Mouse (Mus musculus): ENCODE results near the gene Hipk4. TPM values are rescaled to one million over a fixed set of nuclear protein-coding genes. Genes with fewer than 3 reads are reported as not detected.

Hipk4 gene
- total RNA-seq, 2 experiments from 2014 or later = 0.05 TPM; not detected in 1

DNA sequence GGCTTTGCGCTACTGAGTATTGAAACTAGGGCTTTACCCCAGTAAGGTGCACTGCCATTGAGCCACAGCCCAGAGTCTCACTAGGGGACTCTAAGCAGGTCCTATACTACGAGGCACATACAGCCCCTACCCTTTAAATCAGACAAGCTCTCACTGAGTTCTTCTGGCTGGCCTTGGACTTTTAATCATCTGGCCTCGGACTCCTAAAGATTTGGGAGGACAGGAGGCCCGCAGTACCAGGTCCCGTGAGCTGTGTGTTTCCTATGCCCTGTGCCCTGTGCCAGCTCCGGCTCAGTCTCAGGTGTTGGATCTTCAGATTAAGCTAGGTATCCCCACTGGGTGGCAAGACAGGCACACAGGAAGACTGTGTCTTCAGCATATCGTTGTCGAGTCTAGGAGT is 14.9 kb downstream of the Hipk4 start:
- no peak for ATAC-seq (replicated peaks; ENCODE audit: poor library complexity, severe bottlenecking)

DNA sequence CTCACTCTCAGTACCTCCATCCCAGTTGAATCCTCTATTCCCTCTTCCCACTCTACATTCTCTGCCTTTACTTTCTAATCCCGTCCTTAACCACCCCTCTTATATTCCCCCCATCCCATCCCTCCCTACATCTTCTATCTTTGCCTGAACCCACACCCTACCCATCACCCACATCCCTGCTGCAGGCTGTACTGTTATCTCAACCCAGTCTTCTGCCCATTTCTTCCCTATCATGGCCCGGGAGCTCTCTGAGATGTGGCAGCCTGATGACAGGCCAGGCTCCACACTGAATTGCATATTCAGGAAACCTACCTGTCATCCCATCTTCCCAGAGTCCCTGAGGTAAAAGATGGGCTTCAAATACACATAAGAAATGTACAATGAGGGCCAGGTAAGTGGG is 15.7 kb downstream of the Hipk4 start:
- no peak for ATAC-seq (replicated peaks; ENCODE audit: poor library complexity, severe bottlenecking)

- no peak for ATAC-seq (replicated peaks; ENCODE audit: poor library complexity, severe bottlenecking)
Measured at GRCm38 (mm10) chr7:27540521-27540920, 17.5 kb downstream of the Hipk4 start.

GRCm38 (mm10) chr7:27540935-27541334 is 17.9 kb downstream of the Hipk4 start:
- no peak for ATAC-seq (replicated peaks; ENCODE audit: poor library complexity, severe bottlenecking)

DNA sequence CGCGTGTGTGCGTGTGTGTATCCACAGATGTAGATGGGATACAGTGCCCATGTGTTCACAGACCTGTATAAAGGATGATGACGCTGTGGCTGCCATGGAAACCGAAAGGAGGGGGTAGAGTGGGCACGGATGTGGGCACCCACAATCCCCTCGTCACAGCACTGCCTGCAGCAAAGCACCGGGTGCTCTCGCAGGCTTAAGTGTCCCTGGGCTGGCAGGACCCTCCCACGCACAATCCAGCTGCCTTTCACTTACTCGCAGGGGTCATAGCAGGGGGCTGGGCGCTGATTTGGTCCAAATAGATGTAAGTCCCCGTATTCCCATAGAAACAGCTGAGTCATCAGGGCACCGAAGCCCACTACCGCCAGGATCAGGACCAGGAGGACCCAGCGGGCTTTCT is 18.4 kb downstream of the Hipk4 start:
- peak; percentile 55 for ATAC-seq (replicated peaks; ENCODE audit: poor library complexity, severe bottlenecking)

GRCm38 (mm10) chr7:27541922-27542321 is 18.9 kb downstream of the Hipk4 start:
- no peak for ATAC-seq (replicated peaks; ENCODE audit: poor library complexity, severe bottlenecking)

GRCm38 (mm10) chr7:27542392-27543033 is 19.4 kb downstream of the Hipk4 start:
- ATAC-seq (replicated peaks; ENCODE audit: poor library complexity, severe bottlenecking) = peak; percentile 78

DNA sequence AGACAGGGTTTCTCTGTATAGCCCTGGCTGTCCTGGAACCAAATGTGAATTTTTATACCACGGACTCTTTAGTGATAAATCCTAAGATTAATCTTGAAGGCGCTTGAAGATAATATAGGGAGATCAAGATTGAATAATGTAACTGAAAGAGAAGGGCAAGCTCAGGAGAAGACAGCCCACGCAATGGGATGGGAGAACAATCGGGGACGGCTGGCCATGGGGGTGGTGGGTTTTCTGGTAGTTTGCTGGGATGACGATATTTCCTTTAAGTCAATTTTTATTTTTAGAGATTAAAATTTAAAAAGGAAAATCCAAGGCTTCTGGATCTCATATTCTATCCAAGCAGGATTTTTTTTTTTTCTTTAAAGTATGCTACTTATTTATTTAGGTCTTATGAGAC is 20.0 kb downstream of the Hipk4 start:
- ATAC-seq (replicated peaks; ENCODE audit: poor library complexity, severe bottlenecking) = no peak

DNA sequence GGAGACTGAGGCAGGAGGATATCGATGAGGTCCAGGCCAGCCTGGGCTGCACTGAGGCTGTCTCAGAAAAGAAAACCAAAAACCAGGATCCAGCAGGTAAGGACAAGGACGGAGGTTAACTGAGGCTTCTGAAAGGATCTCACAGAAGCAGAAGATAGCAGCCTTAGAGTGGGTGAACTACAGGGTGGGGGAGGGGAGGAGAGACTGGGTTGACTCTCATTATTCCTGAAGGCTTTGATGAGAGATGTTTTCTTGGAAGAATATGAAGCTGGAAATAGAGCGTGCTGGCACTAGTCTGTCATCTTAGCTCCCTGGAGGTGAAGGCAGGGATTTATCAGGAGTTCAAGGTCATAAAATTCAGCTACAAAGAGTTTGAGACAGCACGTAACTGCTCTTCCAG is 20.8 kb downstream of the Hipk4 start:
- no peak for ATAC-seq (replicated peaks; ENCODE audit: poor library complexity, severe bottlenecking)

GRCm38 (mm10) chr7:27544675-27545370 is 21.8 kb downstream of the Hipk4 start:
- ATAC-seq (replicated peaks; ENCODE audit: poor library complexity, severe bottlenecking) = peak; percentile 79

DNA sequence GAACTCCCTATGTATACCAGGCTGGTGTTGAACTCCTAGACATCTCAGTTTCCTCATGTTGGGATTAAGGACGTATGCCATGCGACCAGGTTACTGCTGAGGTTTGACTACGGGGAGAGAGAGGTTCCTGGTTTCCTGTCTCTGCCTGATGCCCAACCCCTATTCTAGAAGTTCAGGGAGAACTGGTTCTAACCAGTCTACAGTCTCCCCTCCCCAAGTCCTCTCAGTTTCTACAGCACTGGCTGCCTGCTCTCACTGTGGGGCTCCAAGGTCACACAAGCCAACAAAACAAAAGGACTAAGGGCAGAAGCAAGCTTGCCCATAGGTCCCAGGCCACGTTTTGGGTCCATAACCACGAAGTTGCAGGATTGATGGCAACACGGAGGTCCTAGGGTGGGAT is 26.5 kb downstream of the Hipk4 start:
- no peak for ATAC-seq (replicated peaks; ENCODE audit: poor library complexity, severe bottlenecking)

DNA sequence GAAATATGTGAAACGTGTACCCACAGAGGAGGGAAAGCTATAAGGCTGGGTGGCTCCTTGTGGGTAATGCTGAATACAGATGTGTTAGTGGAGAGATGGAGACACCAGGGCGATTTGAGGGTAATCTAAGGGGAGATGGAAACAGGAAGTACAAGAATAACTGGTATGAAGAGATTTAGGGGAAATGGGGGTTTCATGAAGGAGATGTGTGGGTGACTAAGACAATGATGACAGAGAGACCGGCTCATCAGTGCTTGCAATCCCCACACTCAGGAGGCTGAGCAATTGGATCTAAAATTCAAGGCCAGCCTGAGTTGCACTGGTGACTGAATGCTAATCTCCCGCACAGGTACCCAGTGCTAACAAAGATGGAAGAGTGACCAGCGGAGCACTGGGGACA is 29.0 kb downstream of the Hipk4 start:
- peak; percentile 66 for ATAC-seq (replicated peaks; ENCODE audit: poor library complexity, severe bottlenecking)

DNA sequence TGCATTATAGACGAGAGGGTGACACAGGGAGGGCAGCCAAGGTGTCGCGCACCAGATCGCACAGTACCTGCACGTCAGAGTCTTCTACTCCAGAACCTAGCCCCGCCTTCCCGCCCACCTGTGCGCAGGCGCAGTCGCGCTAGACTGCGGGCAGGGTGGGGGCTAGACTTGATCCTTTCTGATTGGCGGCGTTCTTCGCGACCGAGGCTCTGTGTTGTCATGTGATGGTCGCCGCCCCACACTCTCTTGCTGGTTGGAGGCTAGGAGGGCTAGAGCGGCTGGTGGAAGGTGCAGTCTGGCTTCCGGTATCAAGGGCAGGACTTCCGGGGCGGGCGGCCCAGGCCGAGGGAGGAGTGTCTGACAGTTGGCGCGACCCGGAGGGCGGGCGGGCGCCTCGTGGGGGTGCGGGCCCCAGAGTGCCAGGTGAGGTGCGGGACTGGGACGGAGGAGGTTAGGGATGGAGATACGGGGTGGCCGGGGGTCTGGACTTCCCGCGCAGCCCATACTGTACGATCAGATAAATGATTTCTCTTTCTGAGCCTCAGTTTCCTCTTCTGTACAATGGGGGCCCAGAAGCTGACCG is 30.0 kb downstream of the Hipk4 start, which contains the start of the genes Pld3 and 2310022A10Rik:
Gene Pld3 (minus strand): TSS at position 288 of the 583 bp plus-strand sequence.
Gene 2310022A10Rik (plus strand): TSS at position 303 of the 583 bp plus-strand sequence.
- ATAC-seq (replicated peaks; ENCODE audit: poor library complexity, severe bottlenecking) = peak; percentile 97

DNA sequence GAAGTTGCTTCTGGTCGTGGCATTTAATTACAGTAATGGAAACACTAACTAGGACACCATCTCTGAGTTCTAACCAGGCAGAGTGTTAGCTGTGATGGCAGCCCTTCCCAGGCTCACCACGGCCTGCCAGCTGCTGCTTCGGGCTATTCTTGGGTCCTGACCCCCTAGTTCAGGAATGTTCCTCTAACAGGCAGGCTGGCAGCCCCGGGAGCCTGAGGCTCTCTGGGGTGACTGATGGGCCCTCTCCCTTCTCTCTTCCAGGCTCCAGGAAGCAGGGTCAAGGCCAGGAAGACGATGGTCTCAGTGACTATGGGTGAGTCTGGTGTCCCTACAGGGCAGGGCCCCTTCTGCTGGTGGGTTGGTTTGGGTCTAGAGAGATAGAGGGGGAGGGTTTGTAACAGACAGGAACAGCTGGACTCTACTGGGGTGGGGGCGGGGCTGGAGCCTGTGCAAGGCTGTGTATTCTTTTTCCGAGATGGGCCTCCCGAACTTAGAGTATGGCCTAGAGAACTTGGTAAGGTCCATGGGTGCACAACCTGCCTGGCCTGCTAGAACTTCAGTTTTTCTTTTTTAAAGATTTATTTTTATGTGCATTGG is 37.3 kb downstream of the Hipk4 start:
- no peak for ATAC-seq (replicated peaks; ENCODE audit: poor library complexity, severe bottlenecking)

- no peak for ATAC-seq (replicated peaks; ENCODE audit: poor library complexity, severe bottlenecking)
Measured at GRCm38 (mm10) chr7:27560978-27561377, 37.9 kb downstream of the Hipk4 start.

GRCm38 (mm10) chr7:27569580-27570224 is 46.6 kb downstream of the Hipk4 start:
- ATAC-seq (replicated peaks; ENCODE audit: poor library complexity, severe bottlenecking) = no peak

DNA sequence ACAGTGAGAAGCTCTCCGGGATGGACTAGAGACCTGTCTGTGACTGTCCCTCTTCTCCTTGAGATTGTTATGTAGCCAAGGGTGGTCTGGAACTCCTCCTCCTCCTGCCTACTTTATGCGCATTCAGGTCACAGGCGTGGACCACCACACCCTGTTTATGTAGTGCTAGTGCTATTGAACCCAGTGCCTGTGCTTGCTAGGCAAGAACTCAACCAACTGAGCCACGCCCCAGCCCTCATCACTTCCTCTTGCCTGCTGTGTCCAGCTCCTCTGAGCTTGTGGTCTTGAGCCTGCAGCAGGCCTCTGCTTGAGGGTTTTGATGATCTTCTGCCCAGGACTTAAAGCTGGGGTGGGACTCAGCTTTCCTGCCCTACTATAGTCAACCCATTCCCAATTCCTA is 49.1 kb downstream of the Hipk4 start:
- no peak for ATAC-seq (replicated peaks; ENCODE audit: poor library complexity, severe bottlenecking)

GRCm38 (mm10) chr7:27574124-27574880 is 51.2 kb downstream of the Hipk4 start:
- ATAC-seq (replicated peaks; ENCODE audit: poor library complexity, severe bottlenecking) = no peak

DNA sequence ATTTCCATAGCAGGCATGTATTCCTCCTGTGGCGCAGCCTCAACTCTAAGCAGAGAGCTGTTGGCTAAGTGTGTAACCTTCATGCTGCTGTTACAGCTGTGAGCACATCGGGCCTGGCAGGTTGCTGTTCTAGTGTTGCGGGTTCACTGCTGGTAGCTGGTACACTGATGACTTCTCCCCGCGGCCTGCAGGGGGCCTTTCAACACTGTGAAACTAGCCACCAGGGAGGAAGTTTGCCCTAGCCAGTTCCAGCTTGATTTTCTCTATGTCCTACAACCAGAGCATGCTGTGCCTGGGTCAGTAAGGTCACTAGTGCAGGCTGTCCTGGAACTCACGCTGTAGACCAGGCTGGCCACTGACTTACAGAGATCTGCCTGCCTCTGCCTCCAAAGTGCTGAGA is 53.8 kb downstream of the Hipk4 start:
- peak; percentile 69 for ATAC-seq (replicated peaks; ENCODE audit: poor library complexity, severe bottlenecking)

DNA sequence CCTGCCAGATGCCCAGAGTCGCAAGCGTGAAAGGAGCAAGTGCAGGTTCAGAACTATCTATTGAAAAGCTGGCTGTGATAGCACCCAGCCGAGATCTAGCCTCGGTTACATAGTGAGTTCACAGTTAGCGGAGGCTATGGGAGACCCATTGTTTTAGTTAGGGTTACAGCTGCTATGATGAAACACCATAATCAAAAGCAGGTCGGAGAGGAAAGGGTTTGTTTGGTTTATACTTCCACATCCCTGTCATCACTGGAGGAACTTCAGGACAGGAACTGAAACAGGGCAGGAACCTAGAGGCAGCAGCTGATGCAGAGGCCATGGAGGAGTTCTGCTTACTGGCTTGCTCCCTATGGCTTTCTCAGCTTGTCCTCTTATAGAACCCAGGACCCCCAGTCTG is 54.5 kb downstream of the Hipk4 start:
- ATAC-seq (replicated peaks; ENCODE audit: poor library complexity, severe bottlenecking) = peak; percentile 78
